Mouse (Mus musculus) layer of hippocampus, postnatal 10 days (tissue): ENCODE measurements around the gene Gm28035. TPM values are rescaled to one million over a fixed set of nuclear protein-coding genes. Genes with fewer than 3 reads are reported as not detected.

Experiments used
- DNase-seq, 2 experiments: peaks; one replicate each; pipeline ENCODE4 v3.0.0; 2021; ENCODE audit warnings: low spot score in 2 of 2
- total RNA-seq, 2 experiments: library from RNA; stranded (reverse); gene quantifications; 2 replicates each; pipeline ENCODE4 v1.2.3; 2021

Gm28035 gene
- total RNA-seq, 2 experiments from 2014 or later: 5.8 to 7.2 TPM

DNA sequence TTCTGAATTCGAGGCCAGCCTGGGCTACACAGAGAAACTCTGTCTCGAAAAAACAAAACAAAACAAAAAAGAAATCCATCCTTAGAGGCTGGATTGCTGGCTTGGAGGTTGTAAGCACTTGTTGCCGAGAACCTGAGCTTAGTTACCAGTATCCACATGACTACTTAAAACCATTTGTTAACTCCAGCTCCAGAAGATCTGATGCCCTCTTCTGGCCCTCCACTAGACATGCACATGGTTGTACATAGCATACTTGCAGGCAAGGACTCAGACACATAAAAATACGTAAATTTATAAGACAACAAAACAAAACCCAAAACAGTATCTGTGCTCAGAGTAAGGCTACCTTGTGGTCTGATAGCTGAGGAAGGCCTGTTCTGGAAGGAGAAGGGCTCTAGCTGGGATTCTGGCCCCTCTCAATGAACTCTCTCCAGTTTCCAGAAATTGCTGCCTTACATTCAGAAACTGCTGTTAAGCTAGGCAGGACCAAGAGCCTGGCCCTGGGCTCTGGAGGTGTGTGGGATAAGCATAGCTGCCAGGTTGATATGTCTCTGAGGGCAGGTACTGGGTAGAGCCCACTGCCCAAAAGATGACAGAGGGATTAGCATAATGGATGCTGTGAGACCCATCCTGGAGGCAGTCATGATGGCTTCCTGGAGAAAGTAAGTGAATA lies 20.8 kb downstream of the Gm28035 start:
- DNase-seq: no peak

DNA sequence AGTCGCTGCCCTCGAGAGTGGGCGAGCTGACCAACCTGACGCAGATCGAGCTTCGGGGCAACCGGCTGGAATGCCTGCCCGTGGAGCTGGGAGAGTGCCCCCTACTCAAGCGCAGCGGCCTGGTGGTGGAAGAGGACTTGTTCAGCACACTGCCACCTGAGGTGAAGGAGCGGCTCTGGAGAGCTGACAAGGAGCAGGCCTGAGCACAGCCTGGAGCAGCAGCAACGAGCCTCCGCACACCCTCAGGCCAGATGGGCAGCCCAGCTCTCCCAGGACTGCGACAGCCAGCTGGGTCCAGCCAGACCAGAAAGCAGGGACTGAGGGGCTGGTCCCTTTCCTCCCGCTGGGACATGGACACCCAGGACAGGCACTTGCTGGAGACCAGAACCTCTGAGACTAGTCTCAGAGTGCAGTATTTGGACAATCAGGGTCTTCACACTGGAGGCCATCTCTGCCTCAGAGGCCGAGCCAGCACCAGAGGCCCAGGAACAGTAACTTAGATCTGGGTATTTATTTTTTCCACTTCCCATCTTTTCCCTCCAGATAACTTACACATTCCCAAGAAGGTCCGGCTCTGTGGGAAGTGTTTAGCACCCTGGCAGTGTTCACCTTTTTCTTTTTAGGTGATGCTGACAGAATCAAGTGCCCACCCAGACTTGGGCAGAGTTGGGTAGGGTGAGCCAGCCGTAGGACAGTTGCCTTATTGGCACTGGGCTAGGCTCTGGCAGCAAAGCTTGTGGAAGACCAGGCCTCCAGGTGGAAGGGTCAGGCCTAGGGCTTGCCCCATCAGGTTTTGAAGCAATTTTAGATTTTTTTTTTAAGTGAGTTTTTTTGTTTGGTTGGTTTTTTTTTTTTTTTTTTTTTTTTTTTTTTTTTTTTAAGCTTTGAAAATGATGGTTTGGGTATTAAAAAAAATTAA lies 21.8 kb downstream of the Gm28035 start:
- DNase-seq: no peak

DNA sequence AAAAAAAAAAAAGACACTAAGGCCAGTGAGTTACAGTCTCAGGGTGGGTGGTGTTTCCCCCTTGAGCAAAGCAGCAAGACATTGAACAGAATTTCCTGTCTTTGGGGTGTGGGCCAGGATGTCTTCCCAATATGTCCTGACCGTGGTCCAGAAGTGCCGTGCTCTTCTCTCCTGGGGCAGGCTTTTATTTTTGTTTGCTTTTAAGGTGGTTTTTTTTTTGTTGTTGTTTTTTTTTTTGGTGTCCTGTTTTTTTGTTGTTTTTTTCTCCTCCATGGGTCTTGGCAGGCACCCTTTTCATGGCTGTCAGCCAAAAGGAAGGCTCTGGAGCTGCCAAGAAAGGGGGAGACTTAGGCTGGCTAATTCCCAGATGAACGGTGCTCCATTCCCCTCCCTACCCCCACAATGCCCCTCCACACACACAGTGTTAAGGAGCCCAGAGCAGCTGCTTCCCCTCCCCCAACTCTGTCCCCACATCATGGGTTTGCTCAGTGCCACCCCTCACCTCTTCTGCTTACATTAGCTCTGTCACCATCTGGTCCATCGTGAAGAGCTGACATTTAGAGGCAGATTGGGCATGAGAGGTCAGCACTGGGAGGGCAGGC lies 22.6 kb downstream of the Gm28035 start:
- DNase-seq: peak; percentile 81 to 83

DNA sequence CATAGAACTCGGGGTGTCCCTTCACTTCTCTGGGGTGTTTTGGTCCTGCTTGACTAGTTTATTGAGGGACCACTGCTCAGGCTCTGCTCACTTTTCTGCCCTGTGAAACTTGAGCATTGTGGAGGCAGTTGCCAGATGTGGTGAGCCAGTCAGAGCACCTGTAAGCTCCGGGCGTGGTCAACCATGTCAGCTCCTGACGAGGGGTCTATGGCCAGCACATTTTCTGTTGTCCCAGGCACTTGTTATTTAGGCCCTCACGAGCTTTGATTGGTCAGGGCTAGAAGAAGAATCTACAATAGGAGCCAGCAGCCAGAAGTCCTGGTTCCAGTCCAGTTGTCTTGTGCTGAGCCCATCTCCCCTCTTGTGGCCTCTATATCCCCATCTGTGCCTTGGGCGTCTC lies 23.4 kb downstream of the Gm28035 start:
- no peak for DNase-seq

DNA sequence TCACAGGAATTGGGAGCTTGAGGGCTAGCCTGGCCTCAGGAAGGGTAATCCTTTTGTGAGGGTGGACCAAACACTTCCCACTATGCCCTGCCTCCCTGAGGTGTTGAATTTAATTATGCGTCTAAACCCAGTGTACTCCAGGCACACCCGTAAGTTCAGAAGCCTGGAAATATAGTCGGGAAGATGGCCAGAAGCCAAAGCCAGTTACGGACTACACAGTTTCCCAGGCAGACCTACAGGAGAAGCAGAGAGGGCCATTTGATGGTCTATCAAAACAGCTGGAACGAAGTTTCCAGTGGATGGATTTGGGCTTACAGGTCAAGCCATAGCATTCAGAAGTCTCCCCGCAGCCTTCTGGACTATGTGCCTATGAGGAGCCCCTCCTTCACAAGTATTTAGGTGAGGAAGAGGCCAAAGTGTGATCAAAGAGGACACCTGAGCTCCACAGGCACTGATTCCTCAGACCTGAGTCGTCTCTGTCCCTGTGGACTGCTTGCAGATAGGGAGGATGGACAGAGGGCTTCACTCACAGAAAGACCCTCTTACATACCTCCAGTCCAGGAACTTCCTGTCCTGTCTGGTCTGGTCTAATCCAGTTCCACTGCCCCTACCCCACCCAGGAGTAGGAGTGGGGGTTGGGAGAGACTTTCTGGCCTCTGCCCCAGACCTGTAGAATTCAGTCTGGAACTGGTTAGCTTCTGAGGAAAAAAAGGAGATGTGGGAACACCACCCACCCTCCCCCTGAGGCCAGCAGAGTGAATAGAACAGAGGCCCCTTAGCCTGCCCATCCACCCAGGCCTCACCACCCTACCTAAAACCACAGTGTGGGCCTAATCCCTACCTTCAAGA lies 24.5 kb downstream of the Gm28035 start:
- DNase-seq: no peak

DNA sequence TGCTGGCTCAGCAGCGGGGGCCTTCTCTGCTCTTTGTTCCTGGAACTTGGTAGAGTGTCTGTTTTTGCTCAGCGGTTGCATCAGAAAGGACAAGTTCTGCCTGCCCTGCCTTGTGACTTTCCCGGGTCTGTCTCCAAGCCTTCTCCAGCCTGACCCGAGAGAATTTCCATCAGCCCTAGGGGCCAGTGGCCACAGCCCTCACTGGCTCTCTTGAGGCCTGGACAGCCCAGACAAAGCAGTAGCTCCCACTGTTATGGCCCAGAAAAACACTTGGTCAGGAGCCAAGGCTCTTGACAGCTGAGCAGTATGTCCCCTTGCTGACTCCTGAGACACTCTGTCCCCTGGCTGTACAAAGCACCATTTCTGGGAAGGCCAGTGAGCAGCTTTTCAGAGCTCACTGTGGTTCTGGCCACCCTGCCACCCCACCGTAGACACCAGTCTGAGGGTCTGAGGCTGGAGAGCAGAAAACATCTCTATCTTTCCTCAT lies 25.4 kb downstream of the Gm28035 start, which contains the start of gene Phyhd1:
Gene Phyhd1, plus strand, starts transcription at position 437 of the 487 bp plus-strand sequence.
- DNase-seq: peak; percentile 54 to 58

DNA sequence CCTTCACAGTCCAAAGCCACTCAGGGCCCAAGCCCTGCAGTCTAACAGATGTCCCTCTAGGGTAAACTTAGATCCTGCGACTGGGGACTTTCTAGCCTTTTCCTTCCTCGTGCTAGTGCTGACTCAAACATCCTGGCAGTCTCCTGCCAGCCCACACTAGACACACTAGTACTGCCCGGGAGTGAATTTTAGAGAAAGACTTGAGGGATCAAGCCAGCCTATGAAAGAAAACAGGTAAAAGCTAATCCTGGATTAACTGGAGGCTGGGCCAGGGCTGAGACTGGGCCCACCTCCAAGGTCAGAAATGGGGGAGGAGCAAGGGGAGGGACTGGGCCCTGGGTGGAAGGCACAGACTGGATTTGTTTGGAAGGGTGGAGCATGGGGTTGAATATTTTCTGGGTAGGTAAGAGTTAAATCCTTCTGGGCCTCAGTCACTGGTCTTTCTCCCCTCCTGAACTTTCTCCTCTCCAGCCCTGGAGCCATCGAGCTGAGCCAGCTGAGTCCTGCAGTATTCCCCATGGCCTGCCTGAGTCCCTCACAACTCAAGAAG lies 26.1 kb downstream of the Gm28035 start:
- DNase-seq: peak; percentile 36 to 49

DNA sequence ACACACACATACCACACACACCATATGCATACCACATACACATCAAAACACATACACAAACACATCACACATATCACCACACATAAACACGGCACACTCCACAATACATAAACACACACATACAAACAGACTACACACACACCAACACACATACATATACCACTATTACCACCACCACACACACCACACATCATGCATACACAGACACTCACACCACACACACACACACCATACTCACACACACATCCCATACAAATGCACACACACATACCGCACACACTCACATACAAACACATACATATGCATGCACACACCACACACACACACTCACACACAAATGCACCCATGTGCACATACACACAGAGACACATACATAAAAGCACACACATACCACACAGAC lies 27.1 kb downstream of the Gm28035 start:
- DNase-seq: no peak

DNA sequence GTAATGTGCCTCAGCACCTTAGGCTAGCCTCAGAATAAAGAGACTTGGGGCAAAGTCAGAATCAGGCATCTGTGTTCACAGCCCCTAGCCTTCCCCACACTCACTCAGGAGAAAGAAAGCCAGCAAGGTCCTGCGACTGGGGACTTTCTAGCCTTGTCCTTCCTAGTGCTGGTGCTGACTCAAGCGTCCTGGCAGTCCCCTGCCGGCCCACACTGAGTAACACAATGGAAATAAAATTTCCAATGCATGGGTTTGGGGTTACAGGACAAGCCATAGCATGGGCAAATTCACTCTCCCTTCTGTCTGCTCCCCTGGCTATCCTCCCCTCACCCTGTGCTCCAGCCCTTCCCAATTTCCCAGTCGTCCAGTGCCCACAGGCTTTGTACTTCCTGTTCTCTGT lies 28.0 kb downstream of the Gm28035 start:
- no peak for DNase-seq

DNA sequence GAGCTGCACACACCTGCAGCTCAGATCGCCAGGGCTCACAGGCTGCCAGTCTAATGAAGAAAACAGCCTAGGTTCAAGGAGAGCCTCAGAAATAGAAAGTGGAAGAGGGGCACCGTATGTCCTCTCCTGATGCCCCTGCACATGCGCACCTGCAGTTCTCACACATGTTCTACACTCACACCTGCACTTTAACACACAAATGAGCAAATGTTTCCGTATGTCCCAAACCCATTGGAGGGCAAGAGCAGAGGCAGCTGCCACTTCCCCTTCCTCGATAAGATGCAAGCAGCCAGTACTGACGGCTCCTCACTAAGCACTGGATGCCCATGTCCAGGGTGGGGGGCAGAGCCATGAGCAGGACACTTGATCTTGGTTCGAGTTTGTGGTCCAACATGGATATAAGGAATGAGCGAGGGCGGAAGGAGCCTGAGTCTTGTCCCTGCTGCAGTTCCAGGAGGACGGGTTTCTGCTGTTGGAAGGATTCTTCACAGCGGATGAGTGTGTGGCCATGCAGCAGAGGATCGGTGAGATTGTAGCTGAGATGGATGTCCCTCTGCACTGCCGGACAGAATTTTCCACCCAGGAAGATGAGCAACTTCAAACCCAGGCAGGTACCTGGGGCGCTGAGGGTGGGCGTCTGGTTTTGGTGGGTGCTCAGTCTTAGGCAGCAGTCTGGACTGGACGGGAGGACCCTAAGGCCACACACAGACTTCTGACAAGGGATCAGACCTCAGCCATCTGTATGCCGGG lies 29.0 kb downstream of the Gm28035 start:
- no peak for DNase-seq

DNA sequence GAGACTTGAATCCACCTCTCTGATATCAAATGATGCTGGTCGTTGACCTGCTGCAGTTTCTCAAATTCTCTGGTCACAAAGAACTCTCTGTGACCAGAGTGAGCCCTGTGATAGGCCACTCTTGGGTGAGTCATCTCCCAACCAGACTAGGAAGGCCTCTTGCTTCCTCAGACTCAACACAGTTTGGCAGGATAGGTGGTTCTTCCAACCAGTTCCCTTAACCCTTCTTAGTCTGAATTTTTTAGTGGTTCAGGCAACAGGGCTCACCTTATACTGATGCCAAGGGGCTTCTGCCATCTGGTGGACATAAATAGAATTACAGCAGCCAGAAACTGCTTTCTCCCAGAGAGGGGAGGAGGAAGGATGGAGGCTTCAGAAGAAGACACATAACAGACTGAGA lies 29.8 kb downstream of the Gm28035 start:
- peak; percentile 72 to 75 for DNase-seq

DNA sequence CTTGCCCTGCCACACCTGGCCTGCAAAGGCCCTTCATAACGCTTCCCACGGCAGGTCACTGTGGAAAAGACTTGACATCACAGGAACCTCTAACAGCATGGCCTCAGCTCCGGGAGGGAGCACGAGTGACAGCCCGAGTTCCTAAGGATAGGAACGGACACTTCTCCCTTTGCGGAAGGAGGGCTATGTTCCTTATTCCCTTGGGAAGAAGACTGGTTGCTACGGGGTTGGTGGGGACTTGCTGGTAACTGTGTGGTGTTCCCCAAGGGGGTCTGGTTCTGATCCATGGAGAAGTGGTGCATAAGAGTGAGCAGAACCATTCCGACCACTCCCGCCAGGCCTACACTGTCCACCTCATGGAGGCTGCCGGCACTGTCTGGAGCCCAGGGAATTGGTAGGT lies 40.4 kb downstream of the Gm28035 start, which contains the start of gene Gm28038:
Gene Gm28038, plus strand, starts transcription at position 301 of the 400 bp plus-strand sequence.
- DNase-seq: no peak

DNA sequence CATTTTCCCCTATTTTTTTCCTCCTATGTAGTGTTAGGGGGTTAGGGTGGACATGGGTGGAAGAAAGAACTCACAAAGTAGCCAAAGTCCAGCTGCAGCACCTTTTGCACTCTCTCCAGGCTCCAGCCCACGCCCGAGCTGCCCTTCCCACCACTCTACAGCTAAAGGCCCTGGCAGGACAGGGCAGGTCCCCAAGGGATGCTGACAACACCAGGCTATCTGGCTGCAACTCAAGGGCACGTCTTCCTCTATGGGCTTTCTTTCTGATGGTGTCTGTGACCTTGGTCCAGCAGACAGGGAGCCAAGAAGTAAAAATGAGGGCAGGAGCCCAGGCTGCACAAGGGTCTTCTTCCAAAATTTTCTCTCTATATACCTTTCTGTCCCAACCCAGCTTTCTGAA lies 41.3 kb downstream of the Gm28035 start:
- DNase-seq: no peak

DNA sequence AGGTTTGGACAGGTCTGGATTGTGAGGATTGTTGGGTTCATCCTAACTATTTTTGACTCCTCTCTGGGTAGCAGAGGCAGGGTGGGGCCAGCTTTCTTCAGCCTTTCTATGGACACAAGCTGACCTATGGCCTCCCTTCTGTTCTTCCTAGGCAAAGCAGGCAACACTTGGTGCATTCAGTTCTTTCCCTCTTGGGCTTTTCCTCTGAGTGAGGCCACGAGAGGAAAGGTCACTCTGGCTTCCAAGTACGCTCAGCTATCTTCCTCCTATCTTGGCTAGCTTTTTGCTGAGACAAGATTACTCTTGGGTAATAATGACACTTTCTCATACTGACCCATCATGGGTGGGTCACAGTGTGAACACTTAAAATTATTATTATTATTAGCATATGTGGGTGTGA lies 42.8 kb downstream of the Gm28035 start:
- no peak for DNase-seq

DNA sequence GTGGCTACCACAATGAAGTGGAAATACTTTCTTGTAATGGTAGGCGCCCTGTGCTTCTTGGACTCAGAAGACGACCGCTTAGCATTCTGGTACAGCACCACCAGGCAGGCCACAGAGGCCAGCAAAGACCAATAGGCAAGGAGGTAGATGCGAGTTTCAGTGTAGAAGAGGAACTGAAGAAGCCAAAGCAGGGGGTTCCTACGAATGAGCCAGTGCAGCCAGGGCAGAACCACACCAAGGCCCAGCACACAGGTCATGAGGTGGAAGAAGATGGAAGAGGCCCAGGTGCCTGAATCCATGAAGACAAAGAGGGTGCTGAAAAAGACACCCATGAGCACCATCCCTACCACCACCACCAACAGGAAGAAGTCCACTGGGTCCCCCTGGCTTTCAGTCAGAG lies 44.6 kb downstream of the Gm28035 start:
- DNase-seq: no peak

DNA sequence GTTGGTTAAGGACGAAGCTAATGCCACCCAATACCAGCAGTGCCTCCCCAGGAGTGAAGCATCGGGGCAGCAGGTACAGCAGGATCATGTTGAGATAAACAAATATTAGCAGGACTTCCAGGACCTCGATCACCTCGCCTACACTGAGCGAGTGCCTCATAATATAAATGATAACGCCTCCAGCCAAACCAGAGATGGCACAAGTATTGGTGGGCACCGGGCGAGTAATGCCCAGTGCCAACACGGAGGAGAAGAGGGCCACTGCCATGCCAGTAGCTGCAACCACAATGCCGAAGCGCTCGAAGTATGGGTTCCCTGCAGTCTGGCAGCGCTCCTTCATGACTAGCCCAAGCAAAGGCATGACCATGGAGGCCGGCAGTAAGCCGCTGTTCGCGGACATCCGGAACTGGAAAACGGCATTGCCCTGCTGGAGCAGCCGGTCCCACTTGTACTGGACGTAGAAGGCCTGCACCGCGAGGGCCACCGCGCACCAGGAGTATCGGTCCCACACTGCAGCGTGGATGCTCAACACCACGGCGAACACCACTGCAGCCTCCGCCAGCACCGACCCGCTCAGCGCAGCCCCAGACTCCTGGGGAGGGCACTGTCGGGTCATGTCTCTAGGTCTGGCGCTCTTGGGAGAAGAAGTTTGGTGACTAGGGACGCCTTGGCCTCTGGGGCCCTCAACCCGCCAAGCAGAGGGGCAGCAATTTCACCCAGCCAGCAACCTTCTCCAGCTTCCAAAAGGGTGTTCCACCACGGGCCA lies 45.2 kb downstream of the Gm28035 start:
- no peak for DNase-seq

DNA sequence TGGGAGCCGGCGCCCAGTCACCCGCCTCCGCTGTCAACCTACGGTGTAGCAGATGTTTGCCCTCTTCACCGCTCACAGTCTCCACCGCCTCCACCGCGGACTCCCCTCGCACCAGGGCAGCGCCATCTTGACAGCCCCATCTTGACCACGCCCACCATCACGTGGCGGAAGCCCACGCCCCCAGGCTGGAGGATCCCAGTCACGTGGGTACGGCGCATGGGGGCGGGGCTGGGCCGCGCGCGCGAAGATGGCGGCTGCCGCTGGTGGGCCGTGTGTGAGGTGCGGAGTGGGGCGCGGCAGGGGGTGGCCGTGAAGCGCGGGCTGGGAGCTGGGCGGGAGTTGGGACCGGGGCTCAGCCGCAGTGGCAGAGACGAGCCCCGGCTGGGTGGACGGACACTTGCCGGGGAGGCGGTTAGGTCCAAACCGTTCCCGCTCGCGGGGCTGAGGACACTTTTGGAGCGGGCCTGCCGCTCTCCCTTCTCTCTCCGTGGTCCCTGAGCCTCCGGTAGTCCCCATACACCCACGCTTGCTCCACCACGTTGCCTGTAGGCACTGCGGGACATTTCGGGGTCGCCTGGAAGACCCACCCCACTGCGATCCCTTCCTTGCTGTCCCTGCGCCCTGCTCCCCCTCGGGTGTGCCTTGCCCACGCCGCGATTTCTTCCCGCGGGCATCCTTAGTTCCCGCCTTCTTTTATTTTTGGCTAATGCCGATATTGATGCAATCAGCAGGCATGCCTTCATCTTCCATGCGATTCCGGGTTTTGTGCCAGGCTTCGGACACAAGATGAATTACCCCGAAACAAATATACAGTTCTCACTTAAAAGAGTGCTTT lies 46.0 kb downstream of the Gm28035 start, which contains the start of the genes Dolk and Nup188:
Gene Dolk, minus strand, starts transcription at position 143 of the 835 bp plus-strand sequence.
Gene Nup188, plus strand, starts transcription at position 206 of the 835 bp plus-strand sequence.
- DNase-seq: peak; percentile 97 to 99

DNA sequence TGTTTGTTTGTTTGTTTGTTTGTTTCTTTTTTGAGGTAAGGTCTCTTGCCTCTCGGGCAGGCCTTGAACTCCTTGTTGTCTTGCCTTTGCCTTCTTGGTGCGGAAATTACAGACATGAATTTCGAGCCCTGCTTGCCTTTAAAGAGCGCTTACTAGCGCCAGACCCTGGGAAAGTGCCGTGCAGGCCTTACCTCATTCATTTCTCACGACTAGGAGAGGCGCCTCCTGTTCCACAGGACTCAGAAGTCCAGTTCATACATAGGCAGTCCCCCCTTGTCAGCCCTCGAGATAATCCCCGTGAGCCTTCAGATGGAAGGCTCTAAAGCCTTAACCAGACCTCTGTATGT lies 46.6 kb downstream of the Gm28035 start:
- no peak for DNase-seq
